Comparison of ENCODE assay signal across 10 mouse cellular contexts in the genomic region with DNA sequence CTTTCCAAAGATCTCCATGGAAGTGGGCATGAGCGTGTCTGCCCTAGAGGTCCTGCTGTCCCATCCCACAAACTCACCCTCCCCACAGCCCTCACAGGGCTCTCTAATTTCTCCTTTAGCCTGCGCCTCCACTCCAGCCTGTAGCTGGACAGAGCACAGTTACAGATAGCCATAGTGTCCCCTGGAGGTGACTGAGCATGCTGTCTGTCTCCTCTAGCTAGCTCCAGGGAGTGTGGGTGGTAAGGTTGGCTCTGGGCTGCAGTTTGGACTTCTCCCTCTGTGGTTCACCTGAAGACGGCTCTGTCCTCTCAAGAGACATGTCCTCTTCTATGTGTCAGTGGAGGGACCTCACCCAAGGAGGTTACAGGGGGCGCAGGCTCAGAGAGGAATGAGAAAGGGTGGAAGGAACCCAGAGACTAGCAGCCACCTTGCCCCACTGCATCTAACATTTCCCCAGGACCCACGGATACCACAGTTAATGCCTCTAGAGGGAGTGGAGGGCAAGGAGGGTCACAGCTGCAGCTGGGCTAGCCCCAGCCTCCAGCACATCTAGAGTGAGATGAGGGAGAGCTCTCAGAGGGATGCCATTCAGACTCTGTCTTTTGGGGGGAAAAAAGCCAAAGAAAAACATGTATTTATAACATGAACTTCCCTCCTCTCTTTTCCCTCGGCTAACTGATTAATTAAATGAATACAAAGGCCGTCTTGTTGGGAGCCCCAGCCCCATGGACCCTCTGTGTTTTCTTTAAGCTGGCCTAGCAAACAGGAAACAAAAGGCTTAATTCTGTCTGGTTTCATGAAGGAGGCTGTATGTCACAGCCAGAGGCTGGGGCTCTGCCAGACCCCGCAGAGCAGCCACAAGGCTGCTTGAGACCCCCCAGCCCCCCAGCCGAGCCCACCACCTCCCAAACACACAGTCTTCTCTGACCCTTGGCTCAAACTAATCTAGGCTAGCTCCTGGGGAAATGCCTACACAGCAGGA. TPM values are rescaled to one million over a fixed set of nuclear protein-coding genes. Genes with fewer than 3 reads are reported as not detected.
A peak's percentile ranks its signal among the peaks of the same experiment; 100 is the strongest.
DNase-seq lines count a peak whose midpoint lies in the region; ATAC-seq and TF ChIP-seq lines count a peak whose summit lies in the region.
"Had no signal": no experiment of that assay in that cellular context is flagged by ENCODE, and none has a peak within 500 bp of the region (broad histone marks: within the 10 kb centered on the region; RNA-seq: fewer than 3 reads in every experiment).

No protein-coding gene starts in this region.

- TF ChIP-seq CTCF in liver, postnatal 0 days (IDR thresholded peaks at IDR 0.05; ENCODE audit: low read depth) = peak; percentile 45

- H3K9ac ChIP-seq in liver, postnatal 0 days (replicated peaks) = no peak overlapping the region
- H3K9ac ChIP-seq in intestine, embryonic 15.5 days = no peak overlapping the region

- no peak for DNase-seq in frontal cortex, postnatal 14 days (ENCODE audit: low spot score in 2 of 2)
- no peak for DNase-seq in liver, postnatal 0 days
- no peak for DNase-seq in liver
- DNase-seq in retina, embryonic 14.5 days (ENCODE audit: low spot score) = peak; percentile 35
- no peak for DNase-seq in spleen, postnatal 10 days (ENCODE audit: low spot score in 2 of 2)
- DNase-seq: gastrocnemius, postnatal 10 days had no signal

- H3K4me3 ChIP-seq in liver, postnatal 0 days (ENCODE audit: low read depth, low read length) = no peak overlapping the region
- no peak overlapping the region for H3K4me3 ChIP-seq in intestine, embryonic 15.5 days (replicated peaks)
- H3K4me3 ChIP-seq: myocyte had no signal

- no peak for TF ChIP-seq EP300 in liver, postnatal 0 days (IDR thresholded peaks at IDR 0.05; ENCODE audit: low read depth)

- no peaks in the 10 kb centered on the region for H3K9me3 ChIP-seq in liver, postnatal 0 days (ENCODE audit: low read length)
- H3K9me3 ChIP-seq in intestine, embryonic 15.5 days = no peaks in the 10 kb centered on the region

- H3K27me3 ChIP-seq in liver, postnatal 0 days (ENCODE audit: insufficient read depth, low read length) = no peaks in the 10 kb centered on the region
- H3K27me3 ChIP-seq in intestine, embryonic 15.5 days (replicated peaks) = no peaks in the 10 kb centered on the region

- no peak overlapping the region for H3K4me2 ChIP-seq in liver, postnatal 0 days (ENCODE audit: low read depth, low read length)
- H3K4me2 ChIP-seq in intestine, embryonic 15.5 days (replicated peaks) = no peak overlapping the region

- no peak overlapping the region for H3K27ac ChIP-seq in liver, postnatal 0 days (ENCODE audit: low read depth)
- H3K27ac ChIP-seq in intestine, embryonic 15.5 days = no peak overlapping the region

- no peaks in the 10 kb centered on the region for H3K4me1 ChIP-seq in liver, postnatal 0 days (ENCODE audit: insufficient read depth)
- H3K4me1 ChIP-seq in intestine, embryonic 15.5 days (replicated peaks) = peaks cover 5% of the 10 kb centered on the region; the same call in 1 of the 2 replicates

- ATAC-seq in frontal cortex, adult (ENCODE audit: low TSS enrichment) = peak; percentile 57; the same call in 1 of the 2 replicates
- ATAC-seq in liver, postnatal 0 days = no peak
- peak; percentile 65; the same call in 1 of the 2 replicates for ATAC-seq in intestine, embryonic 15.5 days
- ATAC-seq in activated CD4-positive, CD25-positive, alpha-beta regulatory T cell, adult 4 months = no peak

- no peaks in the 10 kb centered on the region for H3K36me3 ChIP-seq in liver, postnatal 0 days (replicated peaks; ENCODE audit: insufficient read depth, low read length)
- H3K36me3 ChIP-seq in intestine, embryonic 15.5 days = no peaks in the 10 kb centered on the region

- WGBS in liver, postnatal 0 days (ENCODE audit: insufficient replicate concordance) = 51% methylated on average over 9 of the region's 9 CpGs
- 55% methylated on average over 9 of the region's 9 CpGs for WGBS in intestine, embryonic 15.5 days

RNA-seq across cellular contexts. Expression of gene Pknox2, which starts 32.6 kb away (rescaled TPM):
- 0.18 and 0.27 TPM in 2 replicates for polyA plus RNA-seq in liver, postnatal 0 days (2015; fragmentation: Nextera tagmentation; extraction: Ambion mirVana)
- 7.9 and 8.2 TPM in 2 replicates for polyA plus RNA-seq in intestine, embryonic 15.5 days (2015; fragmentation: Nextera tagmentation; extraction: Ambion mirVana)
- polyA plus RNA-seq in activated CD4-positive, CD25-positive, alpha-beta regulatory T cell, adult 4 months (2017; shearing (Covaris generic)) = not detected

Comparison
In these comparisons a context has a peak if more than half of its experiments do, and no peak if none do; other contexts are left out.
1. ATAC-seq: peak in frontal cortex, adult (single experiment) and intestine, embryonic 15.5 days (single experiment); none in liver, postnatal 0 days (single experiment) and activated CD4-positive, CD25-positive, alpha-beta regulatory T cell, adult 4 months (single experiment).